In genomic region chr14:46115950-46116349, GRCm38 (mm10) we compare ENCODE assay signal across 14 mouse cellular contexts.
"Had no signal": no experiment of that assay in that cellular context is flagged by ENCODE, and none has a peak within 500 bp of the region (broad histone marks: within the 10 kb centered on the region; RNA-seq: fewer than 3 reads in every experiment).

No protein-coding gene starts in this region.

- H3K27me3 ChIP-seq: lung, embryonic 15.5 days; midbrain, embryonic 12.5 days; neural tube, embryonic 12.5 days; stomach, embryonic 15.5 days had no signal

- DNase-seq: liver, postnatal 0 days; lung, adult 2 months; lung, postnatal 14 days; lung, postnatal 36 days; midbrain, embryonic 14.5 days; right cerebral cortex, postnatal 14 days; thymus, adult 2 months; thymus, postnatal 25 days; thymus, postnatal 4 days had no signal

- H3K4me2 ChIP-seq: lung, embryonic 15.5 days; midbrain, embryonic 12.5 days; neural tube, embryonic 12.5 days; stomach, embryonic 15.5 days had no signal

- H3K4me3 ChIP-seq: lung, embryonic 15.5 days; midbrain, embryonic 10.5 days; midbrain, embryonic 12.5 days; neural tube, embryonic 12.5 days; stomach, embryonic 15.5 days had no signal

- H3K36me3 ChIP-seq: lung, embryonic 15.5 days; midbrain, embryonic 10.5 days; midbrain, embryonic 12.5 days; neural tube, embryonic 12.5 days; stomach, embryonic 15.5 days had no signal
